Mouse (Mus musculus) ES-E14 (cell line): ENCODE results near the gene Gramd1b. TPM values are rescaled to one million over a fixed set of nuclear protein-coding genes. Genes with fewer than 3 reads are reported as not detected.

Source experiments
- DNase-seq: peaks from one replicate; pipeline ENCODE4 v3.0.0-alpha.2; 2013; ENCODE audit warnings: low read depth, low spot score
- H3K27ac ChIP-seq: 2 replicates; pipeline ENCODE4 v1.5.1; 2012; ENCODE audit warnings: low read depth, mild to moderate bottlenecking, low read length, moderate library complexity, mixed read lengths; ENCODE audit not compliant: poor library complexity, insufficient read depth, severe bottlenecking
- H3K36me3 ChIP-seq: 2 replicates; pipeline ENCODE4 v1.6.1; 2012; ENCODE audit warnings: mild to moderate bottlenecking, low read length, moderate library complexity, mixed read lengths; ENCODE audit not compliant: control insufficient read depth, poor library complexity, insufficient read depth, severe bottlenecking
- H3K4me1 ChIP-seq, 2 experiments: fragments of 150-350 bp in 1 of 2; sonication (generic) in 1 of 2; 2 replicates each; pipeline ENCODE4 v1.6.1; 2012; ENCODE audit warnings: low read length in 2 of 2, mild to moderate bottlenecking in 1 of 2, mixed read lengths in 1 of 2; ENCODE audit not compliant: control insufficient read depth in 2 of 2, insufficient read depth in 2 of 2, poor library complexity in 1 of 2
- H3K4me3 ChIP-seq, 2 experiments: fragments of 150-350 bp in 1 of 2; sonication (generic) in 1 of 2; 2 replicates each; pipeline ENCODE4 v1.5.1; 2012; ENCODE audit warnings: low read length in 2 of 2, low read depth in 1 of 2, mild to moderate bottlenecking in 1 of 2, mixed read lengths in 1 of 2; ENCODE audit not compliant: insufficient read depth in 1 of 2, poor library complexity in 1 of 2, severe bottlenecking in 1 of 2
- H3K9ac ChIP-seq: 2 replicates; pipeline ENCODE4 v1.6.1; 2012; ENCODE audit warnings: low read depth, mild to moderate bottlenecking, low read length, mixed read lengths; ENCODE audit not compliant: poor library complexity, insufficient read depth, severe bottlenecking
- H3K9me3 ChIP-seq: fragments of 150-350 bp; sonication (generic); 2 replicates; pipeline ENCODE4 v1.6.1; 2012; ENCODE audit warnings: low read depth, mild to moderate bottlenecking, low read length; ENCODE audit not compliant: control insufficient read depth, insufficient read depth
- CHD2 ChIP-seq: IDR thresholded peaks from 2 replicates; pipeline ENCODE4 v1.6.1; 2014; ENCODE audit warnings: mild to moderate bottlenecking, low read depth, low read length, inconsistent platforms
- HCFC1 ChIP-seq: IDR thresholded peaks from 2 replicates; pipeline ENCODE4 v1.6.1; 2012; ENCODE audit warnings: low read length, inconsistent platforms, borderline replicate concordance; ENCODE audit not compliant: insufficient read depth
- MAFK ChIP-seq: IDR thresholded peaks from 2 replicates; pipeline ENCODE4 v1.6.1; 2014; ENCODE audit warnings: mild to moderate bottlenecking, low read depth, low read length, inconsistent platforms; ENCODE audit not compliant: insufficient read depth
- ZC3H11A ChIP-seq: IDR thresholded peaks from 2 replicates; pipeline ENCODE4 v1.6.1; 2012; ENCODE audit warnings: low read depth, mild to moderate bottlenecking, inconsistent platforms, low read length, borderline replicate concordance
- ZNF384 ChIP-seq: IDR thresholded peaks from 2 replicates; pipeline ENCODE4 v1.6.1; 2012; ENCODE audit warnings: low read depth, low read length, inconsistent platforms
- in situ Hi-C, 2 experiments: fragments of 600-800 bp; cut with MboI; formaldehyde crosslinking; loops; one replicate each; pipeline ENCODE4 v1.15.1; 2025; ENCODE audit warnings: low sequenced_read_pairs in 2 of 2, inconsistent platforms in 1 of 2; ENCODE audit not compliant: unreplicated experiment in 2 of 2
- total RNA-seq: library from RNA; depleted of rRNA; stranded (reverse); fragments of 300-350 nt; gene quantifications from 2 replicates; pipeline ENCODE4 v1.2.3, GENCODE M21; 2012

The Gramd1b gene
- total RNA-seq, 1 experiment: 24.1 TPM

DNA sequence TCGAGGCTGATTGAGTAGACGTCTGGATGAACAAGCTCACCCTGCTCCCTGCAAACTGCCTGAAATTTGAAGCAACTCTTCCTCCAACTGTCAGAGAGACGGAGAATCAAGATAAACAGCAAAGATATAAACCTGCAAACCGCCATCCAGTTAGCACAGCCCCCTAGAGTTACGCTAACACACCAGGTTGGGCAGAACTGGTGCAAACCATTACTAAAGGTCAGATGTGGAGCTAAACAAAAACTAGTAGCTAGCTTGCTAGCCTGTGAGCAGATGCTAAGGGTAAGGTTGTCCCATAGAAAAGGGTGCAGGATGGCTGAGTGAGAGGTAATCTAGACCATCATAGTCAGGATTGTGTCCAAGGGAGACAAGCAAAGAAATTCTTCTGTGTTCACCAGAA is 80.4 kb downstream of the Gramd1b start:
- in situ Hi-C loops: no loop called here
- Histone ChIP-seq H3K9ac (no peak overlapping the region), H3K4me3 (no peak overlapping the region), H3K4me1 (no peaks in the 10 kb centered on the region; a peak in 1 of 4 replicates), H3K27ac (no peak overlapping the region), H3K36me3 (no peaks in the 10 kb centered on the region), H3K9me3 (no peaks in the 10 kb centered on the region)
- no peak for DNase-seq
- TF ChIP-seq ZC3H11A (no peak), MAFK (no peak), ZNF384 (no peak), HCFC1 (no peak), CHD2 (no peak)

DNA sequence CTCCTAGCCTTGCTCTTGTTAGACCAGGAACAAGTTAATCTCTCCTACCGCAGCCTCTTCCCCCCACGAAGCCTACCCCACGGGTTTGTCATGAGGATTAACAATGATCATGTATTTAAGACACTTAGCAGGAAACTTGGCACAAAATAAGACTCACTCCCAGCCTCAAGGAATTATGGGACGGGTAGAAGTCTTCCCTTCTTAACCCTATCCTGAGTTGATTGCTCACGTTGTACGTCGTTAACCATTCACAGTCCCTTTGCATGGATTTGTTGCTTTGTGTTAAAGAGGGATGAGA is 80.8 kb downstream of the Gramd1b start:
- Histone ChIP-seq H3K4me1 (no peaks in the 10 kb centered on the region; a peak in 1 of 4 replicates), H3K9me3 (no peaks in the 10 kb centered on the region), H3K9ac (no peak overlapping the region), H3K4me3 (no peak overlapping the region), H3K36me3 (no peaks in the 10 kb centered on the region), H3K27ac (no peak overlapping the region)
- TF ChIP-seq ZNF384: no peak
- no peak for TF ChIP-seq ZC3H11A
- TF ChIP-seq HCFC1: no peak
- no peak for TF ChIP-seq MAFK
- TF ChIP-seq CHD2: no peak
- no peak for DNase-seq
- in situ Hi-C loops: no loop called here

DNA sequence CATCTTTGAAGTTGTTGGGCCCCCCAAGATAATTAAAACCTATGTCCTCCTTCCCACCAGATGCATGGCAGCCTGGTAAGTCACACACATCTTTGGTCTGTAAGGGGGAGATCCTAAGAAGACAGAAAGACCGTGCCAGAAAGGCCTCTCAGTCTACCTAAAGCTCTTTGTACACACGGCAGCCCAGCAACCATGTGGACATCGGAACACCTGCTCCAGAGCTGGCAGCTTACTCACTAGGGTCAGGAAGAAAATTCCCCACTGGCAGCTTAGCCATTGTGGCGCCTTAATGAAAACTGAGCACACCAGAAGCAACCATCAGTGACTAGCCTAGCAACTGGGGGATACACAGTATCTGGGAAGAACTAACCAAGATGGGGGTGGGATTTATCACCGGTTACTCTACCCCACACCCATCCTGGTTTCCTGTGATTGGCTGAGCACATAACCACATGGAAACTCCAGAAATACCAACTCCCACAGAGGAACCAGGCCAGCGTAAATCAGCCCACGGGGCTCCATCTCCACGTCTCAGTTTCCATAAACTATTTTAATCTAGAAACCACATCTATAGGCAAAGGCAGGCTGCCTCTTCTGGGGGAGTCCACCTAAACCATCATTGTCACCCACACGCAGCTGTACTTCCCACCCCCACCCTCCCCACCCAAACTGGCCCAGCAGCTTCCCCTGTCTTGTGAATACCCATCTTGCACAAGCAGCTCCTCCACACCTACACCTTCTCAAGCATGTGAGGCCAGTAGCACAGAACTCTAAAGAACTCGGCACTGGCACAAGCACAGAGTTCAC is 81.4 kb downstream of the Gramd1b start:
- no peak for DNase-seq
- no peaks in the 10 kb centered on the region for H3K9me3 ChIP-seq
- no peak overlapping the region for H3K9ac ChIP-seq
- in situ Hi-C loops: no loop called here
- TF ChIP-seq HCFC1: no peak
- no peak for TF ChIP-seq ZNF384
- no peak for TF ChIP-seq ZC3H11A
- no peak for TF ChIP-seq CHD2
- no peak for TF ChIP-seq MAFK
- no peak overlapping the region for H3K27ac ChIP-seq
- H3K4me3 ChIP-seq: no peak overlapping the region
- no peaks in the 10 kb centered on the region for H3K36me3 ChIP-seq
- H3K4me1 ChIP-seq: no peaks in the 10 kb centered on the region; a peak in 1 of 4 replicates

DNA sequence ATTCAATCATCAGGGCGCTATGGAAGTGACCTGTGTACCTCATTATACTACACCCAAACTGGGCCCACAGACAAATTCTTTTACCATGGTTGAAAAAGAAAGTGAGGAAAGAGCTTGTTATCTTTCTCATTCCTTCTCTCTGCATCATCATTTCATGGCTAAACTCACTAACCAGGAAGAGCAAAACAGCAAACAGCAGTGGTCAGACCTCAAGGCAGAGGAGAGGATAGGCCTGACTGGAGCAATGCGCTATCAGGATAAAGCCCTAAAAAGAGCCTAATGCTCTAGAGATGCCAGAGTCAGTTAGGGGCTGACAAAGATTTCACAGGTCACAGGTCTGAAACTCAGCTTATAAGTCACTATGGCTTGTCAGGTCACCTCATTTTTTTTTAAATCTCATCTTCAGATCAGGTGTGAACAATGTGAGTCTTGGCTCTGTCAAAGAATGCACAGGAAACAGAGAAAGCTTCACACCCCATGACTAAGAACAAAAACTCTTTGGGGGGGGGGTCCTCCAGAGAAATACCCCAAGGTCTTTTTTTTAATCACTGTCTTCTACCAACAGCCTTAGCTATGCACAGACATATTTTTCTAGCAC is 82.4 kb downstream of the Gramd1b start:
- in situ Hi-C loops: no loop called here
- Histone ChIP-seq H3K9me3 (no peaks in the 10 kb centered on the region), H3K9ac (no peak overlapping the region), H3K4me3 (no peak overlapping the region), H3K36me3 (no peaks in the 10 kb centered on the region), H3K27ac (no peak overlapping the region), H3K4me1 (no peaks in the 10 kb centered on the region; a peak in 1 of 4 replicates)
- TF ChIP-seq ZNF384: no peak
- no peak for TF ChIP-seq HCFC1
- TF ChIP-seq CHD2: no peak
- TF ChIP-seq MAFK: no peak
- DNase-seq: no peak
